Mouse (Mus musculus) CH12.LX (cell line): ENCODE data around the gene Lrrc61. TPM values are rescaled to one million over a fixed set of nuclear protein-coding genes. Genes with fewer than 3 reads are reported as not detected.
"Not testable (repeated sequence)": the region's sequence is repeated elsewhere in the genome, so short reads cannot be mapped to it uniquely, and the experiment has no call there.

Experiments used
- DNase-seq: peaks from one replicate; pipeline ENCODE4 v3.0.0-alpha.2; 2013; ENCODE audit errors: extremely low read depth
- H3K27ac ChIP-seq: 2 replicates; pipeline ENCODE4 v1.5.1; 2012; ENCODE audit warnings: low read depth, mild to moderate bottlenecking, control low read depth, moderate library complexity; ENCODE audit not compliant: insufficient read depth
- H3K27me3 ChIP-seq: replicated peaks from 2 replicates; pipeline ENCODE3; 2012; ENCODE audit warnings: inconsistent platforms
- H3K36me3 ChIP-seq, 2 experiments: replicated peaks in 1 of 2; 2 replicates each; pipeline versions ENCODE3 to v1.6.1; 2012; ENCODE audit warnings: inconsistent platforms in 1 of 2, low read length in 1 of 2, mild to moderate bottlenecking in 1 of 2, mixed read lengths in 1 of 2, moderate library complexity in 1 of 2; ENCODE audit not compliant: control insufficient read depth in 1 of 2, insufficient read depth in 1 of 2
- H3K4me1 ChIP-seq, 2 experiments: 2 replicates each; pipeline ENCODE4 v1.6.1; 2012; ENCODE audit warnings: inconsistent platforms in 1 of 2, moderate library complexity in 1 of 2; ENCODE audit not compliant: insufficient read depth in 2 of 2, control insufficient read depth in 1 of 2
- H3K4me2 ChIP-seq: 2 replicates; pipeline ENCODE4 v1.6.1; 2012; ENCODE audit warnings: low read depth, mild to moderate bottlenecking, control low read depth; ENCODE audit not compliant: poor library complexity, insufficient read depth, severe bottlenecking
- H3K4me3 ChIP-seq, 3 experiments: fragments of 150-350 bp in 1 of 3; sonication (generic) in 1 of 3; replicated peaks in 1 of 3; 2 replicates each; pipeline versions ENCODE3 to v1.5.1; 2011 to 2012; ENCODE audit warnings: low read depth in 2 of 3, low read length in 2 of 3, mild to moderate bottlenecking in 2 of 3, moderate library complexity in 2 of 3, control low read depth in 1 of 3, improper control_type of control experiment in 1 of 3, inconsistent platforms in 1 of 3, mixed read lengths in 1 of 3; ENCODE audit not compliant: poor library complexity in 1 of 3
- H3K79me2 ChIP-seq: replicated peaks from 2 replicates; pipeline ENCODE4 v1.6.1; 2012; ENCODE audit warnings: mild to moderate bottlenecking, moderate library complexity; ENCODE audit not compliant: control insufficient read depth, poor library complexity, insufficient read depth, severe bottlenecking; ENCODE audit errors: extremely low read depth
- H3K9ac ChIP-seq: 2 replicates; pipeline ENCODE4 v1.6.1; 2012; ENCODE audit warnings: low read depth, mild to moderate bottlenecking, control low read depth, moderate library complexity; ENCODE audit not compliant: insufficient read depth
- H3K9me3 ChIP-seq: replicated peaks from 2 replicates; pipeline ENCODE3; 2012; ENCODE audit warnings: low read length, inconsistent platforms, mixed read lengths
- BHLHE40 ChIP-seq: IDR thresholded peaks from 2 replicates; pipeline ENCODE4 v1.6.1; 2011; ENCODE audit warnings: mild to moderate bottlenecking, low read depth, low read length, improper control_type of control experiment
- CHD1 ChIP-seq: IDR thresholded peaks from 2 replicates; pipeline ENCODE4 v1.6.1; 2012; ENCODE audit warnings: low read depth, low read length, improper control_type of control experiment, inconsistent platforms
- CTCF ChIP-seq, 2 experiments: IDR thresholded peaks in 1 of 2; conservative IDR thresholded peaks in 1 of 2; 2 replicates each; pipeline ENCODE4 v1.5.1; 2011 to 2012; ENCODE audit warnings: low read depth in 2 of 2, low read length in 2 of 2, improper control_type of control experiment in 1 of 2, inconsistent platforms in 1 of 2, mild to moderate bottlenecking in 1 of 2, moderate library complexity in 1 of 2
- EP300 ChIP-seq: IDR thresholded peaks from 2 replicates; pipeline ENCODE4 v1.6.1; 2011; ENCODE audit warnings: low read length, improper control_type of control experiment
- IRF4 ChIP-seq: IDR thresholded peaks from 2 replicates; pipeline ENCODE4 v1.6.1; 2014; ENCODE audit warnings: low read depth, mild to moderate bottlenecking, inconsistent platforms, low read length, improper control_type of control experiment
- JUND ChIP-seq: conservative IDR thresholded peaks from 2 replicates; pipeline ENCODE4 v1.6.1; 2011; ENCODE audit warnings: low read depth, low read length, improper control_type of control experiment
- KAT2A ChIP-seq: IDR thresholded peaks from 2 replicates; pipeline ENCODE4 v1.6.1; 2012; ENCODE audit warnings: low read length, improper control_type of control experiment, inconsistent platforms; ENCODE audit not compliant: insufficient replicate concordance
- MAFK ChIP-seq: IDR thresholded peaks from 2 replicates; pipeline ENCODE4 v1.6.1; 2011; ENCODE audit warnings: low read length, improper control_type of control experiment; ENCODE audit not compliant: insufficient replicate concordance
- MAX ChIP-seq: IDR thresholded peaks from 2 replicates; pipeline ENCODE4 v1.6.1; 2011; ENCODE audit warnings: low read length, improper control_type of control experiment
- MAZ ChIP-seq: IDR thresholded peaks from 2 replicates; pipeline ENCODE4 v1.6.1; 2012; ENCODE audit warnings: low read depth, mild to moderate bottlenecking, inconsistent platforms, low read length, improper control_type of control experiment, moderate library complexity
- MYC ChIP-seq: IDR thresholded peaks from 2 replicates; pipeline ENCODE4 v1.6.1; 2011; ENCODE audit warnings: low read depth, mild to moderate bottlenecking, improper control_type of control experiment, low read length
- NELFE ChIP-seq: IDR thresholded peaks from 2 replicates; pipeline ENCODE4 v1.6.1; 2011; ENCODE audit warnings: low read depth, low read length, improper control_type of control experiment
- NRF1 ChIP-seq: IDR thresholded peaks from 2 replicates; pipeline ENCODE4 v1.6.1; 2014; ENCODE audit warnings: low read depth, mild to moderate bottlenecking, inconsistent platforms, low read length, improper control_type of control experiment, moderate library complexity
- RAD21 ChIP-seq: IDR thresholded peaks from 2 replicates; pipeline ENCODE4 v1.6.1; 2011; ENCODE audit warnings: low read depth, mild to moderate bottlenecking, low read length, improper control_type of control experiment, moderate library complexity
- SIN3A ChIP-seq: IDR thresholded peaks from 2 replicates; pipeline ENCODE4 v1.6.1; 2012; ENCODE audit warnings: low read length, improper control_type of control experiment, inconsistent platforms
- SMC3 ChIP-seq: IDR thresholded peaks from 2 replicates; pipeline ENCODE4 v1.6.1; 2011; ENCODE audit warnings: low read depth, low read length, improper control_type of control experiment
- UBTF ChIP-seq: IDR thresholded peaks from 2 replicates; pipeline ENCODE4 v1.6.1; 2012; ENCODE audit warnings: low read depth, mild to moderate bottlenecking, inconsistent platforms, low read length, improper control_type of control experiment, moderate library complexity
- dilution Hi-C: fragments of 300-500 bp; cut with MboI; formaldehyde crosslinking; loops from 2 replicates; pipeline ENCODE4 v1.14.3; 2020; ENCODE audit warnings: low sequenced_read_pairs; ENCODE audit not compliant: extremely low pct_unique_long_range_greater_than_20kb, extremely low pct_ligation_motif_present
- in situ Hi-C: fragments of 300-500 bp; cut with MboI; formaldehyde crosslinking; loops from 3 replicates; pipeline ENCODE4 v1.14.3; 2019; ENCODE audit warnings: low sequenced_read_pairs, low pct_ligation_motif_present, low pct_unique_long_range_greater_than_20kb, mixed read lengths
- polyA plus RNA-seq: library from polyadenylated mRNA; unstranded; fragments of >175 nt; gene quantifications from 2 replicates; pipeline ENCODE4 v1.2.1, GENCODE M21; 2012; ENCODE audit warnings: low read depth; ENCODE audit not compliant: insufficient read length
- total RNA-seq, 2 experiments: library from RNA; depleted of rRNA; stranded (reverse); fragments of 300-350 nt in 1 of 2; fragments of >200 nt in 1 of 2; gene quantifications; 2 replicates each; pipeline ENCODE4 v1.2.3; 2012 to 2014

Gene Lrrc61
- total and polyA plus RNA-seq, 3 experiments = 5.6 to 14.2 (median 13.7) TPM

DNA sequence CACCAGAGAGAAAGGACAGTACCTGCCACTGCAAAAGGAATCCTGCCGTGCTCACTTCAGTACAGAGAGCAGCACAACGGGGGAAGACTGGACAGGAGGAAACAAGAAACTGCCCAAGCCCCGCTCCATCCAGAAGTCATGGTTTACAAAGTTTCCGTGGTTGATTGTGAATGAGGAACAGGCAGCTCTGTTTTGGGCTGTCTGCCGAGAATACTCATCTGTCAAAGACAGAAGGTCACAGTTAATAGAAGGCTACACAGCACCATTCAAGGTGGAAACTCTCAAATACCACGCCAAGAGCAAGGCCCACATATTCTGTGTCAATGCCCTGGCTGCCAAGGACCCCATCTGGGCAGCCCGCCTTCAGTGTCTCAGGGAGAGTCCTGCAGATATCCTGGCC is 42.7 kb upstream of the Lrrc61 start:
- Histone ChIP-seq H3K4me1 (peaks cover 4 to 28% of the 10 kb centered on the region in 2 experiments), H3K9me3 (no peaks in the 10 kb centered on the region), H3K4me3 (no peak overlapping the region), H3K79me2 (no peaks in the 10 kb centered on the region), H3K36me3 (peaks cover 21 to 88% of the 10 kb centered on the region in 2 experiments), H3K4me2 (no peak overlapping the region), H3K27me3 (no peaks in the 10 kb centered on the region), H3K27ac (no peak overlapping the region), H3K9ac (no peak overlapping the region)
- in situ Hi-C loops = no loop called here
- TF ChIP-seq MAFK (no peak), KAT2A (no peak), EP300 (no peak), IRF4 (no peak), NRF1 (no peak), SMC3 (no peak), SIN3A (no peak), NELFE (no peak), MYC (no peak), RAD21 (no peak), BHLHE40 (no peak)
- DNase-seq = no peak
- dilution Hi-C loops = no loop called here

GRCm38 (mm10) chr6:48524882-48525281 is 29.7 kb upstream of the Lrrc61 start:
- H3K27me3 ChIP-seq, dilution Hi-C loops: not testable (repeated sequence)

GRCm38 (mm10) chr6:48527901-48528300 is 26.7 kb upstream of the Lrrc61 start:
- Histone ChIP-seq H3K9ac (no peak overlapping the region), H3K36me3 (peaks cover 19 to 77% of the 10 kb centered on the region in 2 experiments), H3K4me2 (no peak overlapping the region), H3K27me3 (no peaks in the 10 kb centered on the region)
- dilution Hi-C loops = no loop called here
- TF ChIP-seq UBTF (no peak), CHD1 (no peak), JUND (no peak), IRF4 (no peak), NELFE (no peak), MAX (no peak), MAFK (no peak), SIN3A (no peak), MAZ (no peak), SMC3 (no peak), CTCF (conservative IDR thresholded peaks at IDR 0.05 in 1 of 2, IDR thresholded peaks at IDR 0.05 in 1 of 2; ENCODE audit: low read depth in 2 of 2, low read length in 2 of 2) (no peak)
- TF ChIP-seq, all 38 proteins: peak for 0
- Histone ChIP-seq H3K9me3 (no peaks in the 10 kb centered on the region), H3K27ac (no peak overlapping the region), H3K4me1 (no peaks in the 10 kb centered on the region), H3K4me3 (no peak overlapping the region), H3K79me2 (no peaks in the 10 kb centered on the region)
- in situ Hi-C loops = loop anchor here (25.0 kb wide), 1 partner anchor 341 kb away; no protein-coding TSS in a partner anchor
- no peak for DNase-seq

More at GRCm38 (mm10) chr6:48524882-48525281, 29.7 kb upstream of the Lrrc61 start:
- H3K4me2 ChIP-seq, H3K79me2 ChIP-seq, DNase-seq, H3K9ac ChIP-seq, H3K27ac ChIP-seq, H3K4me3 ChIP-seq, H3K9me3 ChIP-seq, H3K4me1 ChIP-seq: not testable (repeated sequence)
- H3K36me3 ChIP-seq = peaks cover 15 to 62% of the 10 kb centered on the region in 2 experiments
- in situ Hi-C loops = loop anchor here (25.0 kb wide), 1 partner anchor 338 kb away; no protein-coding TSS in a partner anchor
